Mouse (Mus musculus) myocyte (in vitro differentiated cells): ENCODE results near the gene Nt5c1a.
A peak's percentile ranks its signal among the peaks of the same experiment; 100 is the strongest.

Source experiments
- CEBPB ChIP-seq: IDR thresholded peaks from 2 replicates; pipeline ENCODE4 v1.6.1; 2011; ENCODE audit warnings: mild to moderate bottlenecking, moderate library complexity; ENCODE audit not compliant: poor library complexity, insufficient read depth, severe bottlenecking
- E2F4 ChIP-seq: IDR thresholded peaks from one replicate; pipeline ENCODE4 v1.6.1; 2011; ENCODE audit warnings: mild to moderate bottlenecking, control low read depth, moderate library complexity; ENCODE audit not compliant: insufficient read depth
- MAX ChIP-seq: IDR thresholded peaks from one replicate; pipeline ENCODE4 v1.6.1; 2011; ENCODE audit warnings: low read depth, mild to moderate bottlenecking, control low read depth
- MYOD1 ChIP-seq, 3 experiments: IDR thresholded peaks; one replicate each; pipeline ENCODE4 v1.6.1; 2011; ENCODE audit warnings: control low read depth in 2 of 3, low read depth in 2 of 3, mild to moderate bottlenecking in 2 of 3, moderate library complexity in 1 of 3; ENCODE audit not compliant: insufficient read length in 2 of 3, control insufficient read depth in 1 of 3
- MYOG ChIP-seq, 3 experiments: IDR thresholded peaks; one replicate each; pipeline ENCODE4 v1.6.1; 2011; ENCODE audit warnings: control low read depth in 2 of 3, low read depth in 2 of 3, mild to moderate bottlenecking in 2 of 3; ENCODE audit not compliant: insufficient read length in 2 of 3, control insufficient read depth in 1 of 3, insufficient read depth in 1 of 3
- POLR2A ChIP-seq: IDR thresholded peaks from one replicate; pipeline ENCODE4 v1.6.1; 2011; ENCODE audit warnings: low read depth, mild to moderate bottlenecking, control low read depth, moderate library complexity; ENCODE audit not compliant: insufficient read length
- POLR2AphosphoS2 ChIP-seq: IDR thresholded peaks from one replicate; pipeline ENCODE4 v1.6.1; 2011; ENCODE audit warnings: low read depth, control low read depth; ENCODE audit not compliant: insufficient read length
- REST ChIP-seq: IDR thresholded peaks from one replicate; pipeline ENCODE4 v1.6.1; 2011; ENCODE audit warnings: mild to moderate bottlenecking, control low read depth, moderate library complexity; ENCODE audit not compliant: insufficient read depth, insufficient read length
- TCF12 ChIP-seq: IDR thresholded peaks from one replicate; pipeline ENCODE4 v1.6.1; 2011; ENCODE audit warnings: mild to moderate bottlenecking, control low read depth; ENCODE audit not compliant: poor library complexity, insufficient read depth, severe bottlenecking
- USF1 ChIP-seq: IDR thresholded peaks from one replicate; pipeline ENCODE4 v1.6.1; 2011; ENCODE audit warnings: low read depth, mild to moderate bottlenecking, control low read depth, moderate library complexity

GRCm38 (mm10) chr4:123248971-123249567 is 47.8 kb downstream of the Nt5c1a start:
- TF ChIP-seq POLR2A (peak; percentile 19), USF1 (no peak), REST (no peak), CEBPB (no peak), E2F4 (no peak), POLR2AphosphoS2 (no peak), MAX (no peak), MYOG (IDR thresholded peaks at IDR 0.05; ENCODE audit: control insufficient read depth in 1 of 3, insufficient read depth in 1 of 3, insufficient read length in 2 of 3, low read depth in 2 of 3) (no peak), TCF12 (no peak), MYOD1 (IDR thresholded peaks at IDR 0.05; ENCODE audit: control insufficient read depth in 1 of 3, insufficient read length in 2 of 3, low read depth in 2 of 3) (no peak)
